Mouse (Mus musculus) CH12F3 (cell line): ENCODE measurements at regions not wholly inside any gene's neighbourhood (a gene's known extent, or its start where the extent isn't known, plus 50 kb on each side); places are given as distances from the start of the nearest gene placed in this dataset.

Experiments used
- in situ Hi-C: fragments of 300-500 bp; cut with MboI; formaldehyde crosslinking; loops from 2 replicates; pipeline ENCODE4 v1.14.3; 2020; ENCODE audit warnings: low sequenced_read_pairs

- in situ Hi-C loops: no loop called here
Measured at GRCm38 (mm10) chr7:124836531-124836930, 607.9 kb upstream of the Kdm8 start.

- in situ Hi-C loops: no loop called here
Measured at GRCm38 (mm10) chr7:124855056-124855455, 589.4 kb upstream of the Kdm8 start.

DNA sequence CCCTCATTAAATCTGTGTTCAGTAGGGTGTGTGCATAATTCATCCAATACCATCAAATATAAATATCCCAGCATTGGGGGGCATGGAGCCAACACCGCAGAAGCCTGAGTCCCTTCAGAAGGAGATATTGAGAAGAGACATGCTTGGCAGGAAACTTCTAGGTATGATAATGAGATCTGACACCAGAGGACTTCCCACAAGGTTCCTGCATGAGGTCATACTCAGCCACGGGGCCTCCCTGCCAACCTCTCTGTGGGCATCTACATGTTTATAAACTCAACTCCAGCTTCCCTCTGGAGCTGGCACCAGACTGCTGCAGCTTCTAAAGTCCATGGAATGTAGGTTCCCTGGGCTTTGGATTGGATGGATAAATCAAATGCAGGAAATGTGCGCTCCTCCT, 587.4 kb upstream of the Kdm8 start:
- in situ Hi-C loops: no loop called here

GRCm38 (mm10) chr7:124861397-124861796, 583.1 kb upstream of the Kdm8 start:
- in situ Hi-C loops: no loop called here

GRCm38 (mm10) chr7:124868133-124868603, 576.3 kb upstream of the Kdm8 start:
- in situ Hi-C loops: no loop called here

DNA sequence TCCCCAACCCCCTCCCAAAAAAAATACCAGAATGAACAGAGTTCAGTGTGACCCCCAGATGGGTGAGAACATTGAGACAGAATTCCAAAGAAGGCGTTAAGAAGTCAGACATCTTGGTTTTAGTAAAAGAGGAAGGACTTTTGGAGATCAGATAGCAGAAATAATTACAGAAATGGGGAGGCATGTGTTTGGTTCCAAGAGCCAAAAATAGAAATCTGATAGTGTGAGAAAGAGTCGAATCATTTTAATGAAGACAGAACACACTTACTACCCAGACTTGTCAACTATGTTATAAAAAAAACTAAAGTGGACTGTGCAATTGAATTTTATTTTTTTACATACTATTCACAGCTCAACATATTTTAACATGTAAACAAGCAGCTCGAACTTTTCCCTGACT, 575.9 kb upstream of the Kdm8 start:
- in situ Hi-C loops: no loop called here

GRCm38 (mm10) chr7:124880771-124881170, 563.7 kb upstream of the Kdm8 start:
- in situ Hi-C loops: no loop called here

DNA sequence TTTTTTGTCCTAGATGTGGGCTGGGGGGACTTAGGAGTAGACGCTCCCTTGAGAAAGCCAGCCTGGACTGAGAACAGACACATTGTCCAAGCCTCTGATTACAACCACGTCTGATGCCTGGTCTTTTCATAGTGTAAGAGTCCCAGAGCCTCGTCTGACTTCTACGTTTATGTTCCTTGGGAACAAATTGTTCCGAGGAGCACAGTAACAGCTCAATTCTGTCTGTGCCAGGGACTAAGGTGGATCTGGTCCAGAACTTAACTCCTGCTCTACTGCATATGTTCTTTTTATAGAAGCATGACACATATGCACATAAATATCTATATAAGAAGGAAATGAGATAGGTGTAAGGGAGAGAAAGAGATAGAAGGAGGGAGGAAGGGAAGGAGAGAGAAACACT, 537.2 kb upstream of the Kdm8 start:
- in situ Hi-C loops: no loop called here

GRCm38 (mm10) chr7:124907662-124908296, 536.7 kb upstream of the Kdm8 start:
- in situ Hi-C loops: no loop called here

GRCm38 (mm10) chr7:124914061-124914460, 530.4 kb upstream of the Kdm8 start:
- in situ Hi-C loops: no loop called here

GRCm38 (mm10) chr7:124914479-124914878, 530.0 kb upstream of the Kdm8 start:
- in situ Hi-C loops: no loop called here

GRCm38 (mm10) chr7:124914972-124915371, 529.5 kb upstream of the Kdm8 start:
- in situ Hi-C loops: no loop called here

- in situ Hi-C loops: no loop called here
Measured at GRCm38 (mm10) chr7:124915637-124916036, 528.8 kb upstream of the Kdm8 start.

DNA sequence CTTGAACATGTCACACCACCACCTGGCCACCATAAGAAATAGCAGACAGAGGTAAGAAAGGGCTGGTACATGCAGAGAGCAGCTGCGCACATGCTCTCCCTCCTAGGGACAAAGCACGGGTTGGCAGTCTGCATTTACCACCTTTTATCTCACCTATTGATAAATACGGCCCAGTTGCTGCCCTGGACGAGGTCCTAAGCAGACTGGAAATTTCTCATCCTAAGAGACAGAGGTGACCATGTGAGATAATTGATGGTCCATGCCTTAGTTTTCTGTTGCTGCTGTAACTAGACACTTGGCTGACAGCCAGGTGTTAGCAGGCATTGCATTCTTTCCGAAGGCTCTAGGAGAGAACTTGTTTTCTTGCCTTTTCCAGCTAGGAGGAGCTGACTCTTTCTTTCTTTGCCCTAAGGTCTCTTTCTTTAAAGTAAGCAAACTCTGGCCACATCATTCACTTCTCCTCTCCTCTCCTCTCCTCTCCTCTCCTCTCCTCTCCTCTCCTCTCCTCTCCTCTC, 526.8 kb upstream of the Kdm8 start:
- in situ Hi-C loops: no loop called here

- in situ Hi-C loops: no loop called here
Measured at GRCm38 (mm10) chr7:124922806-124923205, 521.7 kb upstream of the Kdm8 start.

DNA sequence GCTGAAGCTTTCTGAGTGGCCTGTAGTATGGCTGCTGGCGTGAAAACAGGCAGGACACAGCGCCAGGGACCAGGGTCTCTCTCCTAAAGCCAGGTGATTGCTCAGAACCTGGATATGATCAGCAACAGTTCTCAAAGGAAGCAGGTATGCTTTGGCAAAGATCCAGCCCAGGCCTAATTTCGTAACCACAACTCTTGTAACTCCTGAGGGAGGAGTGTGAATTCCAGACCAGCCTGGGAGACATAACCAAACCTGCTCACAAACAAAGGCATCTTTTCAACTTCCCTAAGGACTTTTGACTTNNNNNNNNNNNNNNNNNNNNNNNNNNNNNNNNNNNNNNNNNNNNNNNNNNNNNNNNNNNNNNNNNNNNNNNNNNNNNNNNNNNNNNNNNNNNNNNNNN, 510.9 kb upstream of the Kdm8 start:
- in situ Hi-C loops: no loop called here

DNA sequence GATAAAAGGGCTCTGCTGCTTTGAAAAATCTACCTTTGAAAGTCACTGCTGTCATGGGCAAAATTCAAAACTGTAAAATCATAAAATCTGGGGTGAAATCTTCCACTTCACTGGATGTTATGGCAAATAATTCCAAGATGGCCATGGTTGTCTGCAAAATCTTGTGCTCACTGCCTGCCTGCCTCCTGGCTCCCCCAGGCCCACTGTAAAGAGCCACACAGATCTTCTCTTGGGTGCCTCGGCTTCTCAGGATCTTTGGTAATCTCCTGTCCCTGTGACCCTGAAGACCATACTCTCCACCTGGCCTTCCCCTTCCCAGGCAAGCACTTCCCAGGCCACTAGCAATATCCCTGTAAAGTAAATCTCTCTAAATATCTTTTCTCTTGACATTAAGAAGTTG, 505.1 kb upstream of the Kdm8 start:
- in situ Hi-C loops: no loop called here

DNA sequence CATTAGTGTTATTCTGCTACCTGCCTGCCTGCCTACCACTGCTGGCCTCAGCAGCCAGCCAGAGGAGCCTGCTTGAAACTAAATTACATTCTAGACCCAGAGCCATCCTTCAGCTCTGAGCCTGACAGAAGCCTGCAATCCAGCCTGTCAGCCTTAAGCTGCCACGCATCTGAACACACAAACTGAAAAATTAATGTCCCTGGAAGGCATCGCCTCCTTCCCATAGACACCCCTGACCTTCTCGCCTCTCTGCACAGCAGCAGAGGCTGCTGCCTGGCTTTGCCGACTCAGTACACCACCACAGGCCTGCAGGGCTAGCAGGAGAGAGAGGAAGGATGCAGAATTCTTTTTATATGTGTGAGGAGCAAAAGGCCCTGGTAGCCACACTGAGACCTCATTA, 502.9 kb upstream of the Kdm8 start:
- in situ Hi-C loops: no loop called here

DNA sequence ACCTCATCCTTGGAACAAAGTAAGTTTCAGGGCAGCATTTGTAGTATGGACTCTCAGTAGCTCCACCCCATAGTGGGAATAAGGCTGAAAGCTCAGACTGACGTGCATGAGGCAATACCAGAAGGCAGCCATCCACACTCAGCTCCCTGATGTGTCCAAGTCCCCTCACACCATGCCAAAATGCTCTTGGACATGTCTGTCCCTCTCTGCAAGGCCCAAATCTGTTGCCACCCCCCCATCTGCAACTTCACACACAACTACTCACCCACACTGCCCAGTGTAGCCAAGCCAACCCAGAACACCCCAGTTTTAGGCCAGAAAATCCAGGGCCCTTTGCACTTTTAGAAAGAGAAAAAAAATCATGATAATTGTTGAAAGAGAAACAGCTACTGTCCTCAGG, 498.1 kb upstream of the Kdm8 start:
- in situ Hi-C loops: no loop called here

DNA sequence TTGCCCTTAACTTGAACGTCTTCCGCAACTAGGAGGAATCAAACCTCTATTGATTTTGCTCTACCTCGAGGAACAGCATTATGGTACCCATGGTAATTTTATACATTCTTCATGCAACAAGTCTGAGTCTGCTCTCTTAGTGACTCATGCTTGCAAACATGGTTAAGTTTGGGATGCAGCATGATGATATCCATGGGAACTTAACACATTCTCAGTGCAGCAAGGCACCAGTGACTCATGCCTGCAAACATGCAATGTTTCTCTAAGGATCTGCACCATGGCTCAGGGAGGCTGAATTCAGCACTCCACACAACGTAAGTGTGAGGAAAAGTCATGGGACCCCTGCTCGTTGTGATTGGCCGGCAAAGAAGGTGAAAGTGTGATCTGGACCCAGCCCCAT, 487.1 kb upstream of the Kdm8 start:
- in situ Hi-C loops: no loop called here

DNA sequence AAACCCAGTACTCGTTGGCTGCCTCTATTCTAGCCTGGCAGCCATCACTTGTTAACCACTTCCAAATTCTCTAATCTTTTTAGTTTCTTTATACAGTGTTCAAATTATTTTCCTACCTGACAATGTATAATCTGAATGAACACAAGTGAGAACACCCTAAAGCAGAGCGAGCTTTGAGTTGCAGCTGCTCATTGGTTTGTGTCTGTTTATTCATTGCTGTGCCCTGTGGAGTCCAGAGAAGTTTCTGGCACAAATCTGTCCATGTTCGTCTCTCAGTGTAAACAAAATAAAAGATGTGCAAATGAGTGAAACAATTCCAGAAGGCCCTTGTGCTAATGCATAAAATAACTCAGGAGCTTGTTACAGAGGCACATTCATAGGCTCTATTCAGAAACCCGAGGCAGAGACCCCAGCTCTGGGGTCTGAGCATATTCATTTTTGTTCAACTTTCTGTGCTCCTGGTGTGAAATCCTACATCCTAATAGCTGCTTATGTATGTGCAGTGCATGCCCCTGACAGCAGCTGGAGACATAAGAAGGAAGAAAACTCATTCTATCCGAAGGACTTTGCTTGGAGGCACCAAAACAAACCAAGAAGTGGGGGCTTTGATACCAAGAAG, 469.5 kb upstream of the Kdm8 start:
- in situ Hi-C loops: no loop called here

DNA sequence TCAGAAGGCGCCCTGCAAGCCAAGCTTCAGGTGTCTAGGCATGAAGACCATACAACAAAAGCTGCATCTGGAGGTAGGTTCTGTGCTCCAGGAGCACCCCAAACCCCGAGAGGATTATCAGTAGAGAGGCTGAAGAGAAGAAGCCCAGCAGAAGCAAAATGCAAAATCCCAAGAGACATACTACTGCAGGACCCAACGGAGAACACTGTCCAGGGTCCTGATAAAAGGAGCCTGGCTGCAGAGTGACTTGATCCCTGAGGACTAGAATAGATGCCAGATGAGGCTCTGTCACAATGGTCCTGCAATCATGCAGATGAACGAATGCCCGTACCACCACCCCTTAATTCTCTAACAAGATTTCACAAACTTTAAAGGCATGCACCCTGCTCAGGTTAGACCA, 455.0 kb upstream of the Kdm8 start:
- in situ Hi-C loops: no loop called here

DNA sequence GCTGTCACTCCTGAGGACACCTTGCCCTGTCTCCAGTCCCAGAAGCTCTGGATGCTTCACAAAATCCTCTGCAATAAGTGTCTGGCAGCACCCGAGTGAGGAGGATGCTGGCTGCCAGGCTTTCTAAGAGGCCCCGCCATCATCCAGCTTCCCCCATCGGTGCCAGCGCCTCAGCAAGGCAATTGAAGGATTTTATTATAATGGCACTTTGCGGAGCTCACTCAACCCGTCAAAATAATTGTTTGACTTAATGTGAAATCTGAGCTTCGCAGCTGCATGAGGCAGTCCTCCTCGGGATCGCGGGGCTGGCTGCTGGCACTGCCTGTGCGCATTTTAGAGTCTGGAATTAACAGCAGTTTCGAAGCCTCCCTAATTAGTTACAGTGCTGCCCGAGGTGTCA, 453.8 kb upstream of the Kdm8 start:
- in situ Hi-C loops: no loop called here
